Mouse (Mus musculus): ENCODE results near the gene Crim1. TPM values are rescaled to one million over a fixed set of nuclear protein-coding genes. Genes with fewer than 3 reads are reported as not detected.

Gene Crim1
- total RNA-seq, 1 experiment: 61.7 TPM

DNA sequence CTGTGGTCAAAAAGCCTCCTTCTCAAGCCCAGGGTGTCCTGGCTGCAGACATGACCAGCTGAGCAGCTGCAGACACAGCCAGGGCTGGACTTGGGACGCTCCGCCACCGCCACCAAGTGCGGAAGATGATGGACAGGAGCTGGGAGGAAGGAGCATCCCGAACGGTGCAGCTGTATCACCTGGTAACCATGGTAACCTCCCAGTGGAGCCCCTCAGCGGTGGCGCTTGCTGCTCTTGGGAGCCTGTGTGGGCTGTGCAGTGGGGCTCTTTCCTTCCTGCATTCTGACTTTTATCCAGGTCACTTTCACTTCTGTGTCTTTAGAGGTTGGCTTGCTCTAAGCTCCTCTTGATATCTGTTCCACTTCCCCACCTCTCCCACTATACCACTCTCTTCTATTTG lies 54.2 kb downstream of the Crim1 start:
- Histone ChIP-seq H3K4me1 (ENCODE audit: control insufficient read depth in 2 of 2, insufficient read depth in 2 of 2, low read length in 2 of 2, poor library complexity in 1 of 2) (no peaks in the 10 kb centered on the region), H3K4me3 (ENCODE audit: insufficient read depth in 1 of 2, low read depth in 1 of 2, low read length in 2 of 2, poor library complexity in 1 of 2, severe bottlenecking in 1 of 2) (no peak overlapping the region), H3K9me3 (ENCODE audit: control insufficient read depth, insufficient read depth, low read depth, low read length) (no peaks in the 10 kb centered on the region), H3K27ac (ENCODE audit: insufficient read depth, low read depth, low read length, poor library complexity, severe bottlenecking) (no peak overlapping the region), H3K36me3 (ENCODE audit: control insufficient read depth, insufficient read depth, low read length, poor library complexity, severe bottlenecking) (no peaks in the 10 kb centered on the region), H3K9ac (ENCODE audit: insufficient read depth, low read depth, low read length, poor library complexity, severe bottlenecking) (no peak overlapping the region)
- in situ Hi-C loops (cut with MboI; ENCODE audit: low sequenced_read_pairs in 2 of 2, unreplicated experiment in 2 of 2): no loop called here
- TF ChIP-seq HCFC1 (IDR thresholded peaks at IDR 0.05; ENCODE audit: borderline replicate concordance, insufficient read depth, low read length): no peak
- no peak for TF ChIP-seq CHD2 (IDR thresholded peaks at IDR 0.05; ENCODE audit: low read depth, low read length)
- no peak for TF ChIP-seq ZNF384 (IDR thresholded peaks at IDR 0.05; ENCODE audit: low read depth, low read length)
- no peak for TF ChIP-seq MAFK (IDR thresholded peaks at IDR 0.05; ENCODE audit: insufficient read depth, low read depth, low read length)
- no peak for TF ChIP-seq ZC3H11A (IDR thresholded peaks at IDR 0.05; ENCODE audit: borderline replicate concordance, low read depth, low read length)
- no peak for DNase-seq (ENCODE audit: low read depth, low spot score)

DNA sequence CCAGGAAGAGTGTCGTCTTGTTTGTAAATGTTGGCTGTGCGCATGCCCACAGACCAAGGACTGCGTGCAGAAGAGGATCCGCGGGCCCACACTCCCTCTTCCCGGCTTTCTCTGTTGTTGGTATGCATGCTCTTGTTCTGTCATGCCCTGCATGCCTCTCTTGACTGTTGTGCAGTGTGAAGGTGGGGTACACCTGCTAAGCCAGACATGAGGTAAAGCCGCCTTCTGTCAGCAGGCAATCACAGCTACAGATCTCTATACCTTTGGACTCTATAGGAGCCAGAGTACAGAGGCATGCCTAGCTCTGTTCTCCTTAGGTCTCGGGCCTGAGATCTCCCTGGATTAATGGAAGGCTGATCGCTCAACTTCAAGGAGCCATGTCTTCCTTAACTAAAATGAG lies 55.7 kb downstream of the Crim1 start:
- H3K36me3 ChIP-seq (ENCODE audit: control insufficient read depth, insufficient read depth, low read length, poor library complexity, severe bottlenecking): no peaks in the 10 kb centered on the region
- in situ Hi-C loops (cut with MboI; ENCODE audit: low sequenced_read_pairs in 2 of 2, unreplicated experiment in 2 of 2): no loop called here
- no peak overlapping the region for H3K27ac ChIP-seq (ENCODE audit: insufficient read depth, low read depth, low read length, poor library complexity, severe bottlenecking)
- H3K9ac ChIP-seq (ENCODE audit: insufficient read depth, low read depth, low read length, poor library complexity, severe bottlenecking): no peak overlapping the region
- DNase-seq (ENCODE audit: low read depth, low spot score): no peak
- no peaks in the 10 kb centered on the region for H3K9me3 ChIP-seq (ENCODE audit: control insufficient read depth, insufficient read depth, low read depth, low read length)
- no peak overlapping the region for H3K4me3 ChIP-seq (ENCODE audit: insufficient read depth in 1 of 2, low read depth in 1 of 2, low read length in 2 of 2, poor library complexity in 1 of 2, severe bottlenecking in 1 of 2)
- TF ChIP-seq CHD2 (IDR thresholded peaks at IDR 0.05; ENCODE audit: low read depth, low read length) (no peak), ZNF384 (IDR thresholded peaks at IDR 0.05; ENCODE audit: low read depth, low read length) (no peak), ZC3H11A (IDR thresholded peaks at IDR 0.05; ENCODE audit: borderline replicate concordance, low read depth, low read length) (no peak), MAFK (IDR thresholded peaks at IDR 0.05; ENCODE audit: insufficient read depth, low read depth, low read length) (no peak), HCFC1 (IDR thresholded peaks at IDR 0.05; ENCODE audit: borderline replicate concordance, insufficient read depth, low read length) (no peak)
- no peaks in the 10 kb centered on the region for H3K4me1 ChIP-seq (ENCODE audit: control insufficient read depth in 2 of 2, insufficient read depth in 2 of 2, low read length in 2 of 2, poor library complexity in 1 of 2)

- TF ChIP-seq HCFC1 (IDR thresholded peaks at IDR 0.05; ENCODE audit: borderline replicate concordance, insufficient read depth, low read length): no peak
- TF ChIP-seq CHD2 (IDR thresholded peaks at IDR 0.05; ENCODE audit: low read depth, low read length): no peak
- TF ChIP-seq ZNF384 (IDR thresholded peaks at IDR 0.05; ENCODE audit: low read depth, low read length): no peak
- TF ChIP-seq MAFK (IDR thresholded peaks at IDR 0.05; ENCODE audit: insufficient read depth, low read depth, low read length): no peak
- TF ChIP-seq ZC3H11A (IDR thresholded peaks at IDR 0.05; ENCODE audit: borderline replicate concordance, low read depth, low read length): no peak
- no peak overlapping the region for H3K9ac ChIP-seq (ENCODE audit: insufficient read depth, low read depth, low read length, poor library complexity, severe bottlenecking)
- no peaks in the 10 kb centered on the region for H3K36me3 ChIP-seq (ENCODE audit: control insufficient read depth, insufficient read depth, low read length, poor library complexity, severe bottlenecking)
- H3K4me3 ChIP-seq (ENCODE audit: insufficient read depth in 1 of 2, low read depth in 1 of 2, low read length in 2 of 2, poor library complexity in 1 of 2, severe bottlenecking in 1 of 2): no peak overlapping the region
- DNase-seq (ENCODE audit: low read depth, low spot score): no peak
- H3K9me3 ChIP-seq (ENCODE audit: control insufficient read depth, insufficient read depth, low read depth, low read length): no peaks in the 10 kb centered on the region
- in situ Hi-C loops (cut with MboI; ENCODE audit: low sequenced_read_pairs in 2 of 2, unreplicated experiment in 2 of 2): no loop called here
- peak overlapping the region; percentile 36; the same call in 1 of the 2 replicates for H3K27ac ChIP-seq (ENCODE audit: insufficient read depth, low read depth, low read length, poor library complexity, severe bottlenecking)
- no peaks in the 10 kb centered on the region for H3K4me1 ChIP-seq (ENCODE audit: control insufficient read depth in 2 of 2, insufficient read depth in 2 of 2, low read length in 2 of 2, poor library complexity in 1 of 2)
These were observed 56.5 kb downstream of the Crim1 start for GRCm38 (mm10) chr17:78256534-78256933.

DNA sequence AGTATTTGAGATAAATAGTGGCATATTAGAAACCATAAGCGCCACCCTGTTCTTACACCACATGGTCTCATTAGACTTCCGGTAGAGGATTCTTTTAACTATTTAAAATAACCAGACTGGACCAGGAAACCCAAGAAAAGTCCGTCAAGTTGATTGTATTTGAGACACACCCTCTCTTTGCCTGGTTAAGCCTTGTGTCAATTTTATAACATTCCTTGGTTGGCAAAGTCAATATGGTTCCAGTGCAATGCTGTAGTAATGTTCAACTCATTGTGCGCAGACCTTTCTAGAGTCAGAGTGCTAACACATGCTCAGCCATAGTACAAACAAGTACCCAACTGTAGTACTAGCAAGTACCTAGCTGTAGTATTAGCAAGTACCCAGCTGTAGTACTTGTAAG lies 61.6 kb downstream of the Crim1 start:
- no peak overlapping the region for H3K9ac ChIP-seq (ENCODE audit: insufficient read depth, low read depth, low read length, poor library complexity, severe bottlenecking)
- no peak for TF ChIP-seq HCFC1 (IDR thresholded peaks at IDR 0.05; ENCODE audit: borderline replicate concordance, insufficient read depth, low read length)
- TF ChIP-seq CHD2 (IDR thresholded peaks at IDR 0.05; ENCODE audit: low read depth, low read length): no peak
- TF ChIP-seq MAFK (IDR thresholded peaks at IDR 0.05; ENCODE audit: insufficient read depth, low read depth, low read length): no peak
- no peak for TF ChIP-seq ZC3H11A (IDR thresholded peaks at IDR 0.05; ENCODE audit: borderline replicate concordance, low read depth, low read length)
- TF ChIP-seq ZNF384 (IDR thresholded peaks at IDR 0.05; ENCODE audit: low read depth, low read length): no peak
- DNase-seq (ENCODE audit: low read depth, low spot score): no peak

GRCm38 (mm10) chr17:78264116-78264515 lies 64.1 kb downstream of the Crim1 start:
- in situ Hi-C loops (cut with MboI; ENCODE audit: low sequenced_read_pairs in 2 of 2, unreplicated experiment in 2 of 2): no loop called here
- Histone ChIP-seq H3K9me3 (ENCODE audit: control insufficient read depth, insufficient read depth, low read depth, low read length) (no peaks in the 10 kb centered on the region), H3K27ac (ENCODE audit: insufficient read depth, low read depth, low read length, poor library complexity, severe bottlenecking) (no peak overlapping the region), H3K9ac (ENCODE audit: insufficient read depth, low read depth, low read length, poor library complexity, severe bottlenecking) (no peak overlapping the region), H3K36me3 (ENCODE audit: control insufficient read depth, insufficient read depth, low read length, poor library complexity, severe bottlenecking) (no peaks in the 10 kb centered on the region), H3K4me3 (ENCODE audit: insufficient read depth in 1 of 2, low read depth in 1 of 2, low read length in 2 of 2, poor library complexity in 1 of 2, severe bottlenecking in 1 of 2) (no peak overlapping the region), H3K4me1 (ENCODE audit: control insufficient read depth in 2 of 2, insufficient read depth in 2 of 2, low read length in 2 of 2, poor library complexity in 1 of 2) (no peaks in the 10 kb centered on the region)
- no peak for DNase-seq (ENCODE audit: low read depth, low spot score)
- TF ChIP-seq ZC3H11A (IDR thresholded peaks at IDR 0.05; ENCODE audit: borderline replicate concordance, low read depth, low read length): no peak
- TF ChIP-seq ZNF384 (IDR thresholded peaks at IDR 0.05; ENCODE audit: low read depth, low read length): no peak
- no peak for TF ChIP-seq MAFK (IDR thresholded peaks at IDR 0.05; ENCODE audit: insufficient read depth, low read depth, low read length)
- no peak for TF ChIP-seq CHD2 (IDR thresholded peaks at IDR 0.05; ENCODE audit: low read depth, low read length)
- no peak for TF ChIP-seq HCFC1 (IDR thresholded peaks at IDR 0.05; ENCODE audit: borderline replicate concordance, insufficient read depth, low read length)

More for the DNA sequence above, 61.6 kb downstream of the Crim1 start:
- in situ Hi-C loops (cut with MboI; ENCODE audit: low sequenced_read_pairs in 2 of 2, unreplicated experiment in 2 of 2): no loop called here
- no peaks in the 10 kb centered on the region for H3K4me1 ChIP-seq (ENCODE audit: control insufficient read depth in 2 of 2, insufficient read depth in 2 of 2, low read length in 2 of 2, poor library complexity in 1 of 2)
- no peaks in the 10 kb centered on the region for H3K9me3 ChIP-seq (ENCODE audit: control insufficient read depth, insufficient read depth, low read depth, low read length)
- H3K4me3 ChIP-seq (ENCODE audit: insufficient read depth in 1 of 2, low read depth in 1 of 2, low read length in 2 of 2, poor library complexity in 1 of 2, severe bottlenecking in 1 of 2): no peak overlapping the region
- H3K27ac ChIP-seq (ENCODE audit: insufficient read depth, low read depth, low read length, poor library complexity, severe bottlenecking): no peak overlapping the region
- no peaks in the 10 kb centered on the region for H3K36me3 ChIP-seq (ENCODE audit: control insufficient read depth, insufficient read depth, low read length, poor library complexity, severe bottlenecking)
